Mouse (Mus musculus) layer of hippocampus, postnatal 14 days (tissue): ENCODE results near the gene Hnrnpdl. TPM values are rescaled to one million over a fixed set of nuclear protein-coding genes. Genes with fewer than 3 reads are reported as not detected.

Source experiments
- DNase-seq, 2 experiments: peaks; one replicate each; pipeline ENCODE4 v3.0.0; 2021 to 2022; ENCODE audit warnings: low spot score in 2 of 2, mixed read lengths in 1 of 2
- long read RNA-seq, 2 experiments: library from polyadenylated mRNA; stranded (forward); transcript quantifications; one replicate each; pipeline ENCODE4 v2.0.0; 2021
- total RNA-seq, 2 experiments: library from RNA; stranded (reverse); gene quantifications; 2 replicates each; pipeline ENCODE4 v1.2.3; 2021

The Hnrnpdl gene
- total RNA-seq: 100 to 1,000 TPM; 160 to 187 TPM
- long read RNA-seq, experiment 1, transcript Hnrnpdl-201 (9 exons, 2,149 nt): minor isoform, 9 of 131 reads
- long read RNA-seq, experiment 1, transcript Hnrnpdl-207 (7 exons, 2,374 nt): minor isoform, 36 of 131 reads
- long read RNA-seq, experiment 1, transcript Hnrnpdl-202 (8 exons, 2,752 nt): major isoform, 51 of 131 reads
- long read RNA-seq, experiment 1, partial matches to known transcripts: 20 of 131 reads
- long read RNA-seq, experiment 1, other reads (novel, unspliced or antisense): 14 of 131 reads
- long read RNA-seq, experiment 2, transcript Hnrnpdl-202 (8 exons, 2,752 nt): major isoform, 43 of 121 reads
- long read RNA-seq, experiment 2, transcript Hnrnpdl-201 (9 exons, 2,149 nt): minor isoform, 7 of 121 reads
- long read RNA-seq, experiment 2, transcript Hnrnpdl-207 (7 exons, 2,374 nt): minor isoform, 23 of 121 reads
- long read RNA-seq, experiment 2, partial matches to known transcripts: 30 of 121 reads
- long read RNA-seq, experiment 2, other reads (novel, unspliced or antisense): 18 of 121 reads

GRCm38 (mm10) chr5:100039602-100040142 lies at the start of gene Hnrnpdl, which contains the start of gene Enoph1:
Hnrnpdl (minus strand) TSS chr5:100039664.
Enoph1 (plus strand) TSS chr5:100039985.
- DNase-seq: peak; percentile 95 to 96

GRCm38 (mm10) chr5:100085097-100085496 lies 45.6 kb upstream of the Hnrnpdl start:
- DNase-seq: no peak

- peak in 1 of 2 experiments; percentile 36 for DNase-seq
Observed at GRCm38 (mm10) chr5:100083953-100084562, 44.6 kb upstream of the Hnrnpdl start.

- no peak for DNase-seq
Observed at GRCm38 (mm10) chr5:100082006-100082405, 42.5 kb upstream of the Hnrnpdl start.

- DNase-seq: no peak
Observed at GRCm38 (mm10) chr5:100079931-100080275, 40.4 kb upstream of the Hnrnpdl start.

GRCm38 (mm10) chr5:100079040-100079930 lies 39.8 kb upstream of the Hnrnpdl start:
- DNase-seq: no peak

GRCm38 (mm10) chr5:100074571-100074970 lies 35.1 kb upstream of the Hnrnpdl start:
- DNase-seq: peak in 1 of 2 experiments; percentile 37

GRCm38 (mm10) chr5:100072557-100072956 lies 33.1 kb upstream of the Hnrnpdl start:
- DNase-seq: no peak

GRCm38 (mm10) chr5:100071541-100071940 lies 32.1 kb upstream of the Hnrnpdl start:
- no peak for DNase-seq

- peak; percentile 86 to 89 for DNase-seq
Observed at GRCm38 (mm10) chr5:100070255-100070654, 30.8 kb upstream of the Hnrnpdl start.

- no peak for DNase-seq
Observed at GRCm38 (mm10) chr5:100069526-100069925, 30.1 kb upstream of the Hnrnpdl start.

GRCm38 (mm10) chr5:100067579-100067978 lies 28.1 kb upstream of the Hnrnpdl start:
- no peak for DNase-seq

- no peak for DNase-seq
Observed at GRCm38 (mm10) chr5:100060876-100061275, 21.4 kb upstream of the Hnrnpdl start.

GRCm38 (mm10) chr5:100059326-100059725 lies 19.9 kb upstream of the Hnrnpdl start:
- no peak for DNase-seq

GRCm38 (mm10) chr5:100058729-100059128 lies 19.3 kb upstream of the Hnrnpdl start:
- DNase-seq: no peak

- no peak for DNase-seq
Observed at GRCm38 (mm10) chr5:100057461-100058209, 18.2 kb upstream of the Hnrnpdl start.

- no peak for DNase-seq
Observed at GRCm38 (mm10) chr5:100055866-100056369, 16.5 kb upstream of the Hnrnpdl start.

GRCm38 (mm10) chr5:100054807-100055547 lies 15.5 kb upstream of the Hnrnpdl start:
- no peak for DNase-seq

- DNase-seq: no peak
Observed at GRCm38 (mm10) chr5:100052728-100053127, 13.3 kb upstream of the Hnrnpdl start.
